Mouse (Mus musculus) CD4-positive naive resting alpha-beta T cell, adult 76 days (primary cell): Measurements from ENCODE around the gene Gm13271. TPM values are rescaled to one million over a fixed set of nuclear protein-coding genes. Genes with fewer than 3 reads are reported as not detected.

Source experiments
- total RNA-seq: library from RNA; stranded (reverse); gene quantifications from one replicate; pipeline ENCODE4 v1.2.4, GENCODE M21; 2023

Gm13271 gene
- not detected for total RNA-seq

DNA sequence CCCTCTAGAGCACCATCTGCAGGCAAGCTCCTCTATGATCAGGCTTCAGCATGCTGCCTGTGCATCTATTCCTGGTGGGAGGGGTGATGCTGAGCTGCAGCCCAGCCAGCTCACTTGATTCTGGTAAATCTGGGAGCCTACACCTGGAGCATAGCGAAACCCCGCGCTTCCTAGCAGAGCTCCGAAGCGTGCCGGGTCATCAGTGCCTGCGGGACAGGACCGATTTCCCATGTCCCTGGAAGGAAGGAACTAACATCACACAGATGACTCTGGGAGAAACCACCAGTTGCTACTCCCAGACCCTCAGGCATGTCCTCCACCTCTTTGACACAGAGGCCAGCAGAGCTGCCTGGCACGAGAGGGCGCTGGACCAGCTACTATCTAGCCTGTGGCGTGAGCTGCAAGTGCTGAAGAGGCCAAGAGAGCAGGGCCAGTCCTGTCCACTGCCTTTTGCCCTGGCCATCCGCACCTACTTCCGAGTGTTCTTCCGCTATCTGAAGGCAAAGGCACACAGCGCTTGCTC is at the start of gene Gm13271:
Gene Gm13271, plus strand, starts transcription at position 51 of the 523 bp plus-strand sequence.

DNA sequence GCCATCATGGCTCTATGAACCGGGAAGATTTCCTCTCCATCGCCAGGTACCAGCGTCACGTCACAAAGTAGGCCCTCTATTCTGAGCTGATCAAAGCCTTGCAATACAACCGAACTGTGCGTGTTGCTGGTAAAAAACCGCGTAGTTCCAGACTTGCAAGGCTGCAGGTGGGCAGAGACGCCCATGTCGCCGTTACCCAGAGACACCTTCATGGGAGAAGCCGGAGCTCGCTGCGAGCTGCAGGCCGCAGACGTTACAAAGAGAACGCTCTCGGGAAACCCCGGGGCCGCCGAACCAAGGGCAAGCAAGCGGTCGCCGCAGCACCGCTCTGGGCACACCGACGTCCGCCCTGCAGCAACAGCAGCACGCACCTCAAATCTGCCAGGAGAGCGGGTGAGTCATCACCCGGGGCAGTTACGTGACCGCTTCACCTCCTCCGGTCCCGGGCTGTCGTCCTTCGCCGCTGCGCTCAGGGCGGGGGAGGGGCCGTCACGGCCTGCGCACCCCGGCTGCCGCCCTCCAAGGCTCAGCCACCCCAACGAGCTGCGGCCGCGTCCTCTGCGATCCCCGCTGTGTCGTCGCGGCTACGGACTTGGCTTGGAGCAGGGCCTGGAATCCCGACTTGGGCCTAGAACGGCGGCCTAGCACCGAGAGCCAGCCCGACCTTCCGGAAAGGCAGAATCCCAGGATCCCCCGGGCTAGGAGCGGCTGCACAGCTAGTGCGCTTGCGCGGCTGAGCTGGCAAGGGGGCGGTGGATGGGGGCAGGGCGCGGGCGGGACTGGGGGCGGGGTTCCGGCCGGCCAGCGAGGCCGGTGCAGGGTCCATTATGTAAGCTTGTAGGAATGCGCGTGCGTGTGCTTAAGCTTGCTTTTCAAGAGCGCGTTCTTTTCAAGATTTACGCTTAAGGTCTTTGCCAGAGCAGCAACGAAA is 32.6 kb upstream of the Gm13271 start, which contains the start of the genes Gm26566 and Klhl9:
Gene Gm26566, plus strand, starts transcription at position 15 of the 931 bp plus-strand sequence.
Gene Klhl9, minus strand, starts transcription at position 675 of the 931 bp plus-strand sequence.

DNA sequence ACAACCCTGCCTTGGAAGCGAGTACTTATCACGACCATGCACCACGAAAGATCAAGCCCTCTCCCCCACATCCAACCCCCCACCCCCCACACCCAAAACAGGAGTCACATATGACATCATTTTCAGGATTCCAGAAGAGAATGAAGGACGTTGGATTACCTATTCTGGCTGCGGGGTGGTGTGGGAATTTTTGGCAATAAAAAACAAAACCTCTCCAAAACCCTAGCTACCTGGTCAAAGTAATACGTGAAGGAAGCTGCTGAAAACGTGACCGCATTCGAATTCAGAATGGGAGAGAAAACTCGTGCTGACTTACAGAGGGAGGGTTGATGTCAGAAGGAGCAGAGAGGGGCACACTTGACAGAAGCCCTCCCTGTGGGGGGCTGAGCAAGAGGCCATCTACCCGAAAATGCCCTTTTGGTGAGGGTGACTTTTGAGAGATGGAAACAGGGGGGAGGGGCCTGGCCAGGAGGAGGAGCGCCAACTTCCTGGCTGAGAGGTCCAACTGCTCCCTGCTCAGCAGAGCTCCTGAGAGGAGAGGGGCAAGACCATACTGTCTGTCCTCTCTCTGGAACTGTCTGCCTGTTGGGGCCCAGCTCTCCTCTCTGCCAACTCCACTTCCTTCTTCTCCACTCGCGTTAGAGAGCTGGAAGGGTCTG is 5.1 kb downstream of the Gm13271 start, which contains the start of gene Gm13283:
Gene Gm13283, plus strand, starts transcription at position 510 of the 659 bp plus-strand sequence.

DNA sequence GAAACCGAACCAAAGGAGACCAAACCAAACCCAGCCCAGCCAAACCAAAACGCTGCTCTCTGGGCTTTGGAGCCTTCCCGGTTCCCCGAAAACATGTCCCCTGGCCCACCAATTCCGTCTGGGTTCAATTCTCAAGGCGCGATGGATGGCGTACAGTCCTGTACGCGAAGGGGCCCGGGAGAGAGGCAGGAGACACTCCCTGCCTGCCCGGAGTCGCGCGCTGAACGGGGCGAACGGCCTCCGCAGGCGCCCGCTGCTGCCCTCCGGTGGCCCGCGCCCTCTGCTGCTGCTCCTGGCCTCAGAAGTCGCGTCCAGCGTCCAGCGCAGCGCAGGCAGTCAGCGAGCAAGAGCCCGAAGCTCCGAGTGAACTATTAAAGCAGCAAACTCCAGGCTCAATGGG is 18.9 kb downstream of the Gm13271 start, which contains the start of gene Gm13290:
Gene Gm13290, plus strand, starts transcription at position 301 of the 400 bp plus-strand sequence.

DNA sequence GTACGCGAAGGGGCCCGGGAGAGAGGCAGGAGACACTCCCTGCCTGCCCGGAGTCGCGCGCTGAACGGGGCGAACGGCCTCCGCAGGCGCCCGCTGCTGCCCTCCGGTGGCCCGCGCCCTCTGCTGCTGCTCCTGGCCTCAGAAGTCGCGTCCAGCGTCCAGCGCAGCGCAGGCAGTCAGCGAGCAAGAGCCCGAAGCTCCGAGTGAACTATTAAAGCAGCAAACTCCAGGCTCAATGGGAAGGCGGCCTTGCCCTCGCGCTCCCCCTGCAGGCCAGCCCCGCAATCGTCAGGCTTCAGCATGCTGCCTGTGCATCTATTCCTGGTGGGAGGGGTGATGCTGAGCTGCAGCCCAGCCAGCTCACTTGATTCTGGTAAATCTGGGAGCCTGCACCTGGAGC is 22.0 kb downstream of the Gm13271 start, which contains the start of gene Gm13289:
Gene Gm13289, plus strand, starts transcription at position 301 of the 400 bp plus-strand sequence.

DNA sequence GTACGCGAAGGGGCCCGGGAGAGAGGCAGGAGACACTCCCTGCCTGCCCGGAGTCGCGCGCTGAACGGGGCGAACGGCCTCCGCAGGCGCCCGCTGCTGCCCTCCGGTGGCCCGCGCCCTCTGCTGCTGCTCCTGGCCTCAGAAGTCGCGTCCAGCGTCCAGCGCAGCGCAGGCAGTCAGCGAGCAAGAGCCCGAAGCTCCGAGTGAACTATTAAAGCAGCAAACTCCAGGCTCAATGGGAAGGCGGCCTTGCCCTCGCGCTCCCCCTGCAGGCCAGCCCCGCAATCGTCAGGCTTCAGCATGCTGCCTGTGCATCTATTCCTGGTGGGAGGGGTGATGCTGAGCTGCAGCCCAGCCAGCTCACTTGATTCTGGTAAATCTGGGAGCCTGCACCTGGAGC is 24.9 kb downstream of the Gm13271 start, which contains the start of gene Gm13272:
Gene Gm13272, plus strand, starts transcription at position 301 of the 400 bp plus-strand sequence.

DNA sequence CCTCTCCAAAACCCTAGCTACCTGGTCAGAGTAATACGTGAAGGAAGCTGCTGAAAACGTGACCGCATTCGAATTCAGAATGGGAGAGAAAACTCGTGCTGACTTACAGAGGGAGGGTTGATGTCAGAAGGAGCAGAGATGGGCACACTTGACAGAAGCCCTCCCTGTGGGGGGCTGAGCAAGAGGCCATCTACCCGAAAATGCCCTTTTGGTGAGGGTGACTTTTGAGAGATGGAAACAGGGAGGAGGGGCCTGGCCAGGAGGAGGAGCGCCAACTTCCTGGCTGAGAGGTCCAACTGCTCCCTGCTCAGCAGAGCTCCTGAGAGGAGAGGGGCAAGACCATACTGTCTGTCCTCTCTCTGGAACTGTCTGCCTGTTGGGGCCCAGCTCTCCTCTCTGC is 27.2 kb downstream of the Gm13271 start, which contains the start of gene Ifnz:
Gene Ifnz, plus strand, starts transcription at position 301 of the 400 bp plus-strand sequence.

DNA sequence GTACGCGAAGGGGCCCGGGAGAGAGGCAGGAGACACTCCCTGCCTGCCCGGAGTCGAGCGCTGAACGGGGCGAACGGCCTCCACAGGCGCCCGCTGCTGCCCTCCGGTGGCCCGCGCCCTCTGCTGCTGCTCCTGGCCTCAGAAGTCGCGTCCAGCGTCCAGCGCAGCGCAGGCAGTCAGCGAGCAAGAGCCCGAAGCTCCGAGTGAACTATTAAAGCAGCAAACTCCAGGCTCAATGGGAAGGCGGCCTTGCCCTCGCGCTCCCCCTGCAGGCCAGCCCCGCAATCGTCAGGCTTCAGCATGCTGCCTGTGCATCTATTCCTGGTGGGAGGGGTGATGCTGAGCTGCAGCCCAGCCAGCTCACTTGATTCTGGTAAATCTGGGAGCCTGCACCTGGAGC is 30.7 kb downstream of the Gm13271 start, which contains the start of gene Gm13276:
Gene Gm13276, plus strand, starts transcription at position 301 of the 400 bp plus-strand sequence.

DNA sequence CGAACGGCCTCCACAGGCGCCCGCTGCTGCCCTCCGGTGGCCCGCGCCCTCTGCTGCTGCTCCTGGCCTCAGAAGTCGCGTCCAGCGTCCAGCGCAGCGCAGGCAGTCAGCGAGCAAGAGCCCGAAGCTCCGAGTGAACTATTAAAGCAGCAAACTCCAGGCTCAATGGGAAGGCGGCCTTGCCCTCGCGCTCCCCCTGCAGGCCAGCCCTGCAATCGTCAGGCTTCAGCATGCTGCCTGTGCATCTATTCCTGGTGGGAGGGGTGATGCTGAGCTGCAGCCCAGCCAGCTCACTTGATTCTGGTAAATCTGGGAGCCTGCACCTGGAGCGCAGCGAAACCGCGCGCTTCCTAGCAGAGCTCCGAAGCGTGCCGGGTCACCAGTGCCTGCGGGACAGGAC is 33.7 kb downstream of the Gm13271 start, which contains the start of gene Gm13277:
Gene Gm13277, plus strand, starts transcription at position 231 of the 400 bp plus-strand sequence.

DNA sequence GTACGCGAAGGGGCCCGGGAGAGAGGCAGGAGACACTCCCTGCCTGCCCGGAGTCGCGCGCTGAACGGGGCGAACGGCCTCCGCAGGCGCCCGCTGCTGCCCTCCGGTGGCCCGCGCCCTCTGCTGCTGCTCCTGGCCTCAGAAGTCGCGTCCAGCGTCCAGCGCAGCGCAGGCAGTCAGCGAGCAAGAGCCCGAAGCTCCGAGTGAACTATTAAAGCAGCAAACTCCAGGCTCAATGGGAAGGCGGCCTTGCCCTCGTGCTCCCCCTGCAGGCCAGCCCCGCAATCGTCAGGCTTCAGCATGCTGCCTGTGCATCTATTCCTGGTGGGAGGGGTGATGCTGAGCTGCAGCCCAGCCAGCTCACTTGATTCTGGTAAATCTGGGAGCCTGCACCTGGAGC is 36.6 kb downstream of the Gm13271 start, which contains the start of gene Gm13278:
Gene Gm13278, plus strand, starts transcription at position 301 of the 400 bp plus-strand sequence.

DNA sequence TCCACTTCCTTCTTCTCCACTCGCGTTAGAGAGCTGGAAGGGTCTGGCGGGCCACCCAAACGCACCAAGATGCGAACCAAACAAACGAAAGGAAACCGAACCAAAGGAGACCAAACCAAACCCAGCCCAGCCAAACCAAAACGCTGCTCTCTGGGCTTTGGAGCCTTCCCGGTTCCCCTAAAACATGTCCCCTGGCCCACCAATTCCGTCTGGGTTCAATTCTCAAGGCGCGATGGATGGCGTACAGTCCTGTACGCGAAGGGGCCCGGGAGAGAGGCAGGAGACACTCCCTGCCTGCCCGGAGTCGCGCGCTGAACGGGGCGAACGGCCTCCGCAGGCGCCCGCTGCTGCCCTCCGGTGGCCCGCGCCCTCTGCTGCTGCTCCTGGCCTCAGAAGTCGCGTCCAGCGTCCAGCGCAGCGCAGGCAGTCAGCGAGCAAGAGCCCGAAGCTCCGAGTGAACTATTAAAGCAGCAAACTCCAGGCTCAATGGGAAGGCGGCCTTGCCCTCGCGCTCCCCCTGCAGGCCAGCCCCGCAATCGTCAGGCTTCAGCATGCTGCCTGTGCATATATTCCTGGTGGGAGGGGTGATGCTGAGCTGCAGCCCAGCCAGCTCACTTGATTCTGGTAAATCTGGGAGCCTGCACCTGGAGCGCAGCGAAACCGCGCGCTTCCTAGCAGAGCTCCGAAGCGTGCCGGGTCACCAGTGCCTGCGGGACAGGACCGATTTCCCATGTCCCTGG is 39.4 kb downstream of the Gm13271 start, which contains the start of gene Gm13275:
Gene Gm13275, plus strand, starts transcription at position 552 of the 740 bp plus-strand sequence.

DNA sequence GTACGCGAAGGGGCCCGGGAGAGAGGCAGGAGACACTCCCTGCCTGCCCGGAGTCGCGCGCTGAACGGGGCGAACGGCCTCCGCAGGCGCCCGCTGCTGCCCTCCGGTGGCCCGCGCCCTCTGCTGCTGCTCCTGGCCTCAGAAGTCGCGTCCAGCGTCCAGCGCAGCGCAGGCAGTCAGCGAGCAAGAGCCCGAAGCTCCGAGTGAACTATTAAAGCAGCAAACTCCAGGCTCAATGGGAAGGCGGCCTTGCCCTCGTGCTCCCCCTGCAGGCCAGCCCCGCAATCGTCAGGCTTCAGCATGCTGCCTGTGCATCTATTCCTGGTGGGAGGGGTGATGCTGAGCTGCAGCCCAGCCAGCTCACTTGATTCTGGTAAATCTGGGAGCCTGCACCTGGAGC is 42.4 kb downstream of the Gm13271 start, which contains the start of gene Gm13279:
Gene Gm13279, plus strand, starts transcription at position 301 of the 400 bp plus-strand sequence.

DNA sequence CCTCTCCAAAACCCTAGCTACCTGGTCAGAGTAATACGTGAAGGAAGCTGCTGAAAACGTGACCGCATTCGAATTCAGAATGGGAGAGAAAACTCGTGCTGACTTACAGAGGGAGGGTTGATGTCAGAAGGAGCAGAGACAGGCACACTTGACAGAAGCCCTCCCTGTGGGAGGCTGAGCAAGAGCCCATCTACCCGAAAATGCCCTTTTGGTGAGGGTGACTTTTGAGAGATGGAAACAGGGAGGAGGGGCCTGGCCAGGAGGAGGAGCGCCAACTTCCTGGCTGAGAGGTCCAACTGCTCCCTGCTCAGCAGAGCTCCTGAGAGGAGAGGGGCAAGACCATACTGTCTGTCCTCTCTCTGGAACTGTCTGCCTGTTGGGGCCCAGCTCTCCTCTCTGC is 44.7 kb downstream of the Gm13271 start, which contains the start of gene Gm13285:
Gene Gm13285, plus strand, starts transcription at position 301 of the 400 bp plus-strand sequence.

DNA sequence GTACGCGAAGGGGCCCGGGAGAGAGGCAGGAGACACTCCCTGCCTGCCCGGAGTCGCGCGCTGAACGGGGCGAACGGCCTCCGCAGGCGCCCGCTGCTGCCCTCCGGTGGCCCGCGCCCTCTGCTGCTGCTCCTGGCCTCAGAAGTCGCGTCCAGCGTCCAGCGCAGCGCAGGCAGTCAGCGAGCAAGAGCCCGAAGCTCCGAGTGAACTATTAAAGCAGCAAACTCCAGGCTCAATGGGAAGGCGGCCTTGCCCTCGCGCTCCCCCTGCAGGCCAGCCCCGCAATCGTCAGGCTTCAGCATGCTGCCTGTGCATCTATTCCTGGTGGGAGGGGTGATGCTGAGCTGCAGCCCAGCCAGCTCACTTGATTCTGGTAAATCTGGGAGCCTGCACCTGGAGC is 48.3 kb downstream of the Gm13271 start, which contains the start of gene Gm13287:
Gene Gm13287, plus strand, starts transcription at position 301 of the 400 bp plus-strand sequence.

Other genes with a start within 250 kb of the Gm13271 start
- not detected for gene Ifnb1, start 232.1 kb upstream of the Gm13271 start, total RNA-seq
- not detected for gene Ifna15, start 196.6 kb upstream of the Gm13271 start, total RNA-seq
- not detected for gene Ifna14, start 183.1 kb upstream of the Gm13271 start, total RNA-seq
- not detected for gene Ifna9, start 162.5 kb upstream of the Gm13271 start, total RNA-seq
- not detected for gene Ifna12, start 151.5 kb upstream of the Gm13271 start, total RNA-seq
- not detected for gene C87499, start 120.5 kb upstream of the Gm13271 start, total RNA-seq
- not detected for gene Ifna13, start 110.4 kb upstream of the Gm13271 start, total RNA-seq
- gene Ifna16, start 77.9 kb upstream of the Gm13271 start, total RNA-seq: not detected
- not detected for gene Ifna2, start 71.0 kb upstream of the Gm13271 start, total RNA-seq
- gene Ifnab, start 63.5 kb upstream of the Gm13271 start, total RNA-seq: not detected
- gene Gm26566, start 33.1 kb upstream of the Gm13271 start, total RNA-seq: 2.1 TPM
- 46.0 TPM for gene Klhl9, start 32.4 kb upstream of the Gm13271 start, total RNA-seq
- gene Gm13283, start 5.3 kb downstream of the Gm13271 start, total RNA-seq: not detected
- gene Gm13290, start 19.0 kb downstream of the Gm13271 start, total RNA-seq: not detected
- not detected for gene Gm13289, start 22.1 kb downstream of the Gm13271 start, total RNA-seq
- not detected for gene Gm13272, start 25.0 kb downstream of the Gm13271 start, total RNA-seq
- not detected for gene Ifnz, start 27.3 kb downstream of the Gm13271 start, total RNA-seq
- gene Gm13276, start 30.8 kb downstream of the Gm13271 start, total RNA-seq: not detected
- not detected for gene Gm13277, start 33.8 kb downstream of the Gm13271 start, total RNA-seq
- gene Gm13278, start 36.7 kb downstream of the Gm13271 start, total RNA-seq: not detected
- gene Gm13275, start 39.6 kb downstream of the Gm13271 start, total RNA-seq: not detected
- not detected for gene Gm13279, start 42.5 kb downstream of the Gm13271 start, total RNA-seq
- not detected for gene Gm13285, start 44.8 kb downstream of the Gm13271 start, total RNA-seq
- gene Gm13287, start 48.4 kb downstream of the Gm13271 start, total RNA-seq: not detected
- gene Gm13288, start 50.7 kb downstream of the Gm13271 start, total RNA-seq: not detected
- not detected for gene Ifna7, start 61.4 kb downstream of the Gm13271 start, total RNA-seq
- gene Ifna11, start 65.1 kb downstream of the Gm13271 start, total RNA-seq: not detected
- gene Ifna6, start 72.5 kb downstream of the Gm13271 start, total RNA-seq: not detected
- not detected for gene Ifna5, start 80.7 kb downstream of the Gm13271 start, total RNA-seq
- gene Ifna4, start 87.0 kb downstream of the Gm13271 start, total RNA-seq: not detected
- gene Ifna1, start 95.2 kb downstream of the Gm13271 start, total RNA-seq: not detected
- not detected for gene Ifne, start 125.3 kb downstream of the Gm13271 start, total RNA-seq